Mouse (Mus musculus): ENCODE measurements around the gene Naga. TPM values are rescaled to one million over a fixed set of nuclear protein-coding genes. Genes with fewer than 3 reads are reported as not detected.

Naga gene
- total RNA-seq, 2 experiments from 2014 or later = 30.4 to 38.0 TPM

- intact Hi-C loops (cut with DNase I) = loop anchor here (10.0 kb wide), 1 partner anchor 786 kb away; the partner anchor contains the start of gene Poldip3
- no peak for DNase-seq (ENCODE audit: low spot score in 2 of 2)
Measured at GRCm38 (mm10) chr15:82358431-82359260, 19.9 kb upstream of the Naga start.

- intact Hi-C loops (cut with DNase I) = loop anchor here (1.0 to 10.0 kb wide), 3 partner anchors 22 to 790 kb away; partner anchors contain the start of gene Poldip3
- DNase-seq (ENCODE audit: low spot score in 2 of 2) = peak; percentile 96 to 98
Measured at GRCm38 (mm10) chr15:82354126-82354945, 15.6 kb upstream of the Naga start, which contains the start of gene Ndufa6. TSS of gene Ndufa6 (minus strand) at chr15:82354322.

- intact Hi-C loops (cut with DNase I) = loop anchor here (1.0 to 10.0 kb wide), 3 partner anchors 23 to 791 kb away; partner anchors contain the start of gene Poldip3
- no peak for DNase-seq (ENCODE audit: low spot score in 2 of 2)
Measured at GRCm38 (mm10) chr15:82353745-82354113, 15.0 kb upstream of the Naga start.

- DNase-seq (ENCODE audit: low spot score in 2 of 2) = peak in 1 of 2 experiments; percentile 15
- intact Hi-C loops (cut with DNase I) = loop anchor here (10.0 kb wide), 1 partner anchor 792 kb away; the partner anchor contains the start of gene Poldip3
Measured at GRCm38 (mm10) chr15:82353078-82353744, 14.5 kb upstream of the Naga start.

- DNase-seq (ENCODE audit: low spot score in 2 of 2) = no peak
- intact Hi-C loops (cut with DNase I) = loop anchor here (10.0 kb wide), 1 partner anchor 793 kb away; the partner anchor contains the start of gene Poldip3
Measured at GRCm38 (mm10) chr15:82351480-82351879, 12.8 kb upstream of the Naga start.

GRCm38 (mm10) chr15:82350349-82350748, 11.6 kb upstream of the Naga start:
- intact Hi-C loops (cut with DNase I) = loop anchor here (10.0 kb wide), 1 partner anchor 794 kb away; the partner anchor contains the start of gene Poldip3
- DNase-seq (ENCODE audit: low spot score in 2 of 2) = no peak

- intact Hi-C loops (cut with DNase I) = no loop called here
- no peak for DNase-seq (ENCODE audit: low spot score in 2 of 2)
Measured at GRCm38 (mm10) chr15:82348999-82349341, 10.2 kb upstream of the Naga start.

GRCm38 (mm10) chr15:82348258-82348998, 9.7 kb upstream of the Naga start:
- intact Hi-C loops (cut with DNase I) = no loop called here
- DNase-seq (ENCODE audit: low spot score in 2 of 2) = no peak

- DNase-seq (ENCODE audit: low spot score in 2 of 2) = no peak
- intact Hi-C loops (cut with DNase I) = no loop called here
Measured at GRCm38 (mm10) chr15:82347852-82348251, 9.1 kb upstream of the Naga start.

GRCm38 (mm10) chr15:82347303-82347676, 8.6 kb upstream of the Naga start:
- intact Hi-C loops (cut with DNase I) = no loop called here
- DNase-seq (ENCODE audit: low spot score in 2 of 2) = no peak

GRCm38 (mm10) chr15:82346580-82347302, 8.0 kb upstream of the Naga start:
- no peak for DNase-seq (ENCODE audit: low spot score in 2 of 2)
- intact Hi-C loops (cut with DNase I) = no loop called here

- intact Hi-C loops (cut with DNase I) = no loop called here
- peak; percentile 99 to 100 for DNase-seq (ENCODE audit: low spot score in 2 of 2)
Measured at GRCm38 (mm10) chr15:82345820-82346470, 7.2 kb upstream of the Naga start.

- no peak for DNase-seq (ENCODE audit: low spot score in 2 of 2)
- intact Hi-C loops (cut with DNase I) = no loop called here
Measured at GRCm38 (mm10) chr15:82344971-82345370, 6.2 kb upstream of the Naga start.

- DNase-seq (ENCODE audit: low spot score in 2 of 2) = no peak
- intact Hi-C loops (cut with DNase I) = no loop called here
Measured at GRCm38 (mm10) chr15:82343368-82344287, 4.9 kb upstream of the Naga start.

GRCm38 (mm10) chr15:82342543-82342935, 3.8 kb upstream of the Naga start:
- intact Hi-C loops (cut with DNase I) = no loop called here
- DNase-seq (ENCODE audit: low spot score in 2 of 2) = no peak

GRCm38 (mm10) chr15:82341675-82342542, 3.2 kb upstream of the Naga start:
- intact Hi-C loops (cut with DNase I) = no loop called here
- DNase-seq (ENCODE audit: low spot score in 2 of 2) = no peak

Measured in left cerebral cortex, postnatal 25 days (tissue).